Mouse (Mus musculus): ENCODE measurements at regions not wholly inside any gene's neighbourhood (a gene's known extent, or its start where the extent isn't known, plus 50 kb on each side); places are given as distances from the start of the nearest gene placed in this dataset.

DNA sequence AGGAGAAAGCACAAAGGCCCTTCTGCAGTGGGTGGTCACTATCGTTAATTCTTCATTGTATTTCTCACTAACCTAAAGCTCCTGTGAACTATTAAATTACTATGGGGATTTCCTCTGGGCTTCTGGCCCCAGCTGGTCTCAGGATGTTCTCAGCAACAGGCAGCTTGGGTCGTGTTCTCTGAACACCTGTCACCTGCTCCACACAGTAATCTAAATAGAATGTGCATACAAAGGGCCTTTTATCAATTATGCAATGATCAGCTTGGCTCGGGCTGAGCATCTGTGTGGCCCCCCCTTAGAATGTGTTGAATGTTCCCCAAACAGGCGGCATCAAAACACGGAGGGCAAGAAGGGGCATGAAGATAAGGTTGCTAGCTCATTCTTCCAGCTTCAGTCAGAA lies 129.6 kb upstream of the Kbtbd8 start:
- no peak for TF ChIP-seq CTCF (IDR thresholded peaks at IDR 0.05; ENCODE audit: insufficient read depth, low read length)
- no peak for TF ChIP-seq POLR2A (IDR thresholded peaks at IDR 0.05; ENCODE audit: borderline replicate concordance, extremely low read depth, low read depth, low read length)

Data from lung, adult 2 months (tissue).